Mouse (Mus musculus): ENCODE measurements around the gene Il2. TPM values are rescaled to one million over a fixed set of nuclear protein-coding genes. Genes with fewer than 3 reads are reported as not detected.
A peak's percentile ranks its signal among the peaks of the same experiment; 100 is the strongest.

Il2 gene
- total and polyA plus RNA-seq, 3 experiments = not detected

GRCm38 (mm10) chr3:37128269-37128668, 2.5 kb upstream of the Il2 start:
- Histone ChIP-seq H3K27ac (no peak overlapping the region; the same call in 1 of the 2 replicates), H3K79me2 (replicated peaks; ENCODE audit: control insufficient read depth, insufficient read depth, low read length) (no peaks in the 10 kb centered on the region; the same call in 1 of the 2 replicates), H3K4me3 (no peak overlapping the region), H3K9ac (ENCODE audit: low read depth, low read length) (no peak overlapping the region), H3K36me3 (ENCODE audit: control insufficient read depth, insufficient read depth, low read length) (no peaks in the 10 kb centered on the region), H3K27me3 (ENCODE audit: control insufficient read depth, insufficient read depth, low read length) (no peaks in the 10 kb centered on the region), H3K4me1 (ENCODE audit: control insufficient read depth, insufficient read depth, low read length) (no peaks in the 10 kb centered on the region; the same call in 1 of the 2 replicates)
- TF ChIP-seq POLR2A (IDR thresholded peaks at IDR 0.05; ENCODE audit: insufficient read depth, low read depth, low read length) (no peak), CTCF (IDR thresholded peaks at IDR 0.05) (no peak), EP300 (IDR thresholded peaks at IDR 0.05; ENCODE audit: insufficient read depth, low read depth, low read length) (peak; percentile 59; the same call in 1 of the 2 replicates)
- 56% methylated on average over 4 of the region's 4 CpGs for WGBS
- intact Hi-C loops (cut with DNase I) = no loop called here
- peak; percentile 40 to 69 for DNase-seq

GRCm38 (mm10) chr3:37126162-37126561, 403 bp upstream of the Il2 start:
- DNase-seq = no peak
- intact Hi-C loops (cut with DNase I) = no loop called here
- Histone ChIP-seq H3K36me3 (ENCODE audit: control insufficient read depth, insufficient read depth, low read length) (no peaks in the 10 kb centered on the region), H3K27me3 (ENCODE audit: control insufficient read depth, insufficient read depth, low read length) (no peaks in the 10 kb centered on the region), H3K79me2 (replicated peaks; ENCODE audit: control insufficient read depth, insufficient read depth, low read length) (no peaks in the 10 kb centered on the region; the same call in 1 of the 2 replicates), H3K27ac (no peak overlapping the region), H3K4me1 (ENCODE audit: control insufficient read depth, insufficient read depth, low read length) (no peaks in the 10 kb centered on the region; the same call in 1 of the 2 replicates), H3K4me3 (no peak overlapping the region), H3K9ac (ENCODE audit: low read depth, low read length) (no peak overlapping the region)
- 64% methylated on average over 4 of the region's 4 CpGs for WGBS
- TF ChIP-seq CTCF (IDR thresholded peaks at IDR 0.05) = no peak
- TF ChIP-seq POLR2A (IDR thresholded peaks at IDR 0.05; ENCODE audit: insufficient read depth, low read depth, low read length) = no peak
- no peak for TF ChIP-seq EP300 (IDR thresholded peaks at IDR 0.05; ENCODE audit: insufficient read depth, low read depth, low read length)

- no peak overlapping the region for H3K9ac ChIP-seq (ENCODE audit: low read depth, low read length)
- no peaks in the 10 kb centered on the region for H3K36me3 ChIP-seq (ENCODE audit: control insufficient read depth, insufficient read depth, low read length)
- H3K79me2 ChIP-seq (replicated peaks; ENCODE audit: control insufficient read depth, insufficient read depth, low read length) = no peaks in the 10 kb centered on the region
- no peak overlapping the region for H3K4me3 ChIP-seq
- no peaks in the 10 kb centered on the region for H3K27me3 ChIP-seq (ENCODE audit: control insufficient read depth, insufficient read depth, low read length)
- DNase-seq = no peak
- no peak overlapping the region for H3K27ac ChIP-seq
- H3K4me1 ChIP-seq (ENCODE audit: control insufficient read depth, insufficient read depth, low read length) = no peaks in the 10 kb centered on the region
- no peak for TF ChIP-seq POLR2A (IDR thresholded peaks at IDR 0.05; ENCODE audit: insufficient read depth, low read depth, low read length)
- TF ChIP-seq EP300 (IDR thresholded peaks at IDR 0.05; ENCODE audit: insufficient read depth, low read depth, low read length) = no peak
- no peak for TF ChIP-seq CTCF (IDR thresholded peaks at IDR 0.05)
- intact Hi-C loops (cut with DNase I) = no loop called here
These were observed 35.0 kb downstream of the Il2 start for GRCm38 (mm10) chr3:37090721-37091120.

GRCm38 (mm10) chr3:37084860-37085259, 40.9 kb downstream of the Il2 start:
- 79% methylated on average over 4 of the region's 4 CpGs for WGBS
- no peak for TF ChIP-seq EP300 (IDR thresholded peaks at IDR 0.05; ENCODE audit: insufficient read depth, low read depth, low read length)
- intact Hi-C loops (cut with DNase I) = no loop called here
- Histone ChIP-seq H3K79me2 (replicated peaks; ENCODE audit: control insufficient read depth, insufficient read depth, low read length) (no peaks in the 10 kb centered on the region), H3K9ac (ENCODE audit: low read depth, low read length) (no peak overlapping the region), H3K27me3 (ENCODE audit: control insufficient read depth, insufficient read depth, low read length) (no peaks in the 10 kb centered on the region), H3K27ac (no peak overlapping the region), H3K36me3 (ENCODE audit: control insufficient read depth, insufficient read depth, low read length) (no peaks in the 10 kb centered on the region), H3K4me3 (no peak overlapping the region), H3K4me1 (ENCODE audit: control insufficient read depth, insufficient read depth, low read length) (no peaks in the 10 kb centered on the region)
- DNase-seq = no peak

- Histone ChIP-seq H3K9ac (ENCODE audit: low read depth, low read length) (no peak overlapping the region), H3K4me3 (no peak overlapping the region), H3K36me3 (ENCODE audit: control insufficient read depth, insufficient read depth, low read length) (no peaks in the 10 kb centered on the region), H3K79me2 (replicated peaks; ENCODE audit: control insufficient read depth, insufficient read depth, low read length) (no peaks in the 10 kb centered on the region), H3K27me3 (ENCODE audit: control insufficient read depth, insufficient read depth, low read length) (no peaks in the 10 kb centered on the region), H3K4me1 (ENCODE audit: control insufficient read depth, insufficient read depth, low read length) (no peaks in the 10 kb centered on the region), H3K27ac (no peak overlapping the region)
- intact Hi-C loops (cut with DNase I) = loop anchor here (1.0 to 10.0 kb wide), 2 partner anchors 131 to 202 kb away; no protein-coding TSS in a partner anchor
- peak; percentile 69 to 70 for DNase-seq
- peak; percentile 66 for TF ChIP-seq CTCF (IDR thresholded peaks at IDR 0.05)
- 0 out of 2 replicates have a peak, but pooled peaks have one; percentile 40 for TF ChIP-seq EP300 (IDR thresholded peaks at IDR 0.05; ENCODE audit: insufficient read depth, low read depth, low read length)
- TF ChIP-seq POLR2A (IDR thresholded peaks at IDR 0.05; ENCODE audit: insufficient read depth, low read depth, low read length) = no peak
These were observed 52.5 kb downstream of the Il2 start for GRCm38 (mm10) chr3:37073211-37073610.

Other genes starting within 250 kb of the Il2 start
- gene Adad1, start 62.4 kb downstream of the Il2 start, total RNA-seq (2021) = not detected
- gene Adad1, start 62.4 kb downstream of the Il2 start, polyA plus RNA-seq (2012; rRNA removed) = not detected in 2 replicates
- not detected for gene Il21, start 106.7 kb upstream of the Il2 start, total RNA-seq (2021)
- gene Il21, start 106.7 kb upstream of the Il2 start, polyA plus RNA-seq (2012; rRNA removed) = not detected in 2 replicates
- gene Bbs12, start 186.6 kb upstream of the Il2 start, total RNA-seq (2021) = 1 to 10 TPM in 1 of 2 experiments, under 1 TPM in 1; 0.97 to 1.1 TPM
- gene Bbs12, start 186.6 kb upstream of the Il2 start, polyA plus RNA-seq (2012; rRNA removed) = 0.49 and 1.1 TPM in 2 replicates
- under 1 TPM; 0.63 to 0.70 TPM for gene Cetn4, start 186.7 kb upstream of the Il2 start, total RNA-seq (2021)
- 0.57 and 0.79 TPM in 2 replicates for gene Cetn4, start 186.7 kb upstream of the Il2 start, polyA plus RNA-seq (2012; rRNA removed)
- gene Fgf2, start 222.4 kb upstream of the Il2 start, total RNA-seq (2021) = 10 to 100 TPM in 1 of 2 experiments, 1 to 10 TPM in 1; 9.0 to 14.2 TPM
- gene Fgf2, start 222.4 kb upstream of the Il2 start, polyA plus RNA-seq (2012; rRNA removed) = 3.6 and 9.7 TPM in 2 replicates

Measured in heart, adult 2 months (tissue).